16 mouse cellular contexts compared by ENCODE assay signal in the genomic region with DNA sequence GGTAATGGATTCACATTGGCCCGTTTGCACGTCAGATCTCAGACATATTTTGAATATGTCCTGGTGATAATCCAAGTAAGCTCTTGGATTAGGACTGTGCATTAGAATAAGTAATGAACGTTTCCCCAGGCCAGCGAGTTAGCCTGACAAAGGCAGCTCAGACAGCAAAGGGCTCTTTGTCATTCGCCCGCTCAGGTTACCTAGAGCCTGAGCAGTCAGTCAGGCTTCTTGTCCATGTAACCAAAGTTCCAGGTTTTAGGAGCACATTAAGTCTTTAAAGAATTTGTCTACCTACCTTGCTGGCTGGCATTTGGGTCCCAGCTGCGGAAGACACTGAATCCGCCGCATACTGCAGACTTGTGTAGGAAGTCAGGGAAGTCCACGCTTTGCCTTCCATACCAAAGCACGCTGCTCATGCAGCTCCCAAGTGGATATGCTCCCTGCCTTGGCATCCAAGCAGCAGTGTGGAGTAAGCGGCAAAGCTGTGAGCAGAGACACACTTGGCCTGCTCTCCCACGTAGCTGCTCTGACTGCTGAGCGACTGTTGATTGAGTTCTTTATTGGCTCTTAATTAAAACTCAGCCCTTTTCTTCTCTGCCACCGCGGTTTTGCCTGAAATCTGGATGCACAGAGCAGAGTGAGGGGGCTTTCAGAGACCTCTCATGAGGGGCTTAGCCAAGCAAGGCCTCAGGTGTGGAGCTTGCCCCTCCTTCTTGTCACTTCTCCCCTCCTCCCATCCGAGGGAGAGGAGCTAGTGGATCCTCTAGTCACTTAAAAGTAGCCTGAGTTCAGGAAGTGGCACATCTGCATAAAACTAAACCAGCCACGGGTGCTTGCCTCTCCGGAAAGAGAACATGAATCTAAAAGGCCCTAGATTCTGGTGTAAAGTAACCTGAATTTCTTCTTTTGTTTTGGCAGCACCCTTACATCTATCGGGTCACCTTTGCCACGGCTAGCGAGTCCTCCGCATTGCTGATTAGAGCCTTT. TPM values are rescaled to one million over a fixed set of nuclear protein-coding genes. Genes with fewer than 3 reads are reported as not detected.
DNase-seq lines count a peak whose midpoint lies in the region; ATAC-seq and TF ChIP-seq lines count a peak whose summit lies in the region.
"Had no signal": no experiment of that assay in that cellular context is flagged by ENCODE, and none has a peak within 500 bp of the region (broad histone marks: within the 10 kb centered on the region; RNA-seq: fewer than 3 reads in every experiment).

No protein-coding gene starts in this region.

- 27% methylated on average over 23 of the region's 23 CpGs for WGBS in forebrain, embryonic 12.5 days
- WGBS in midbrain, postnatal 0 days: 37% methylated on average over 23 of the region's 23 CpGs

- no peak for DNase-seq in CH12.LX (ENCODE audit: extremely low read depth)
- DNase-seq in midbrain, postnatal 0 days (ENCODE audit: low spot score): peak; percentile 14
- DNase-seq in heart, adult 8-10 months (ENCODE audit: low spot score): no peak
- no peak for DNase-seq in c-Kit-positive CD71-positive TER-119-positive erythroid progenitor cells, embryonic 14.5 days (ENCODE audit: low spot score)
- no peak for DNase-seq in cerebellum, adult 9-11 months
- DNase-seq: adrenal gland, postnatal 10 days; cerebellum, adult 11 months had no signal

- H3K9me3 ChIP-seq in CH12.LX (replicated peaks; ENCODE audit: low read length): no peaks in the 10 kb centered on the region
- no peaks in the 10 kb centered on the region for H3K9me3 ChIP-seq in E14TG2a.4 (ENCODE audit: low read length)
- no peaks in the 10 kb centered on the region for H3K9me3 ChIP-seq in forebrain, embryonic 12.5 days
- no peaks in the 10 kb centered on the region for H3K9me3 ChIP-seq in midbrain, postnatal 0 days (ENCODE audit: low read length)
- H3K9me3 ChIP-seq: embryonic facial prominence, embryonic 13.5 days; heart, embryonic 15.5 days; intestine, embryonic 15.5 days; limb, embryonic 13.5 days; lung, embryonic 15.5 days; midbrain, embryonic 12.5 days had no signal

- no peaks in the 10 kb centered on the region for H3K27me3 ChIP-seq in CH12.LX (replicated peaks)
- no peaks in the 10 kb centered on the region for H3K27me3 ChIP-seq in E14TG2a.4 (ENCODE audit: insufficient read depth, low read length)
- no peaks in the 10 kb centered on the region for H3K27me3 ChIP-seq in forebrain, embryonic 12.5 days
- no peaks in the 10 kb centered on the region for H3K27me3 ChIP-seq in midbrain, postnatal 0 days (ENCODE audit: insufficient read depth, low read length)
- H3K27me3 ChIP-seq: embryonic facial prominence, embryonic 13.5 days; heart, embryonic 15.5 days; intestine, embryonic 15.5 days; limb, embryonic 13.5 days; lung, embryonic 15.5 days; midbrain, embryonic 12.5 days had no signal

- no peak for TF ChIP-seq POLR2A in CH12.LX (IDR thresholded peaks at IDR 0.05; ENCODE audit: low read depth, low read length)

- in situ Hi-C loops in CH12.LX (cut with MboI; ENCODE audit: low pct_ligation_motif_present, low pct_unique_long_range_greater_than_20kb, low sequenced_read_pairs): no loop called here

- no peak for TF ChIP-seq RAD21 in CH12.LX (IDR thresholded peaks at IDR 0.05; ENCODE audit: low read depth, low read length)

- H3K4me1 ChIP-seq in CH12.LX (ENCODE audit: control insufficient read depth in 1 of 2, insufficient read depth in 2 of 2) (peaks cover 2 to 55% of the 10 kb centered on the region in 2 experiments; a peak in 2 of 4 replicates), E14TG2a.4 (replicated peaks; ENCODE audit: low read depth, low read length) (peaks cover 55% of the 10 kb centered on the region)
- H3K4me1 ChIP-seq in forebrain, embryonic 12.5 days: peaks cover 12% of the 10 kb centered on the region
- H3K4me1 ChIP-seq in midbrain, postnatal 0 days (ENCODE audit: insufficient read depth, low read length): no peaks in the 10 kb centered on the region
- H3K4me1 ChIP-seq: intestine, embryonic 15.5 days; lung, embryonic 15.5 days had no signal

- H3K9ac ChIP-seq in CH12.LX (ENCODE audit: insufficient read depth, low read depth): no peak overlapping the region
- no peak overlapping the region for H3K9ac ChIP-seq in forebrain, embryonic 12.5 days
- no peak overlapping the region; the same call in 1 of the 2 replicates for H3K9ac ChIP-seq in midbrain, postnatal 0 days (replicated peaks; ENCODE audit: low read length, poor library complexity, severe bottlenecking)
- H3K9ac ChIP-seq: embryonic facial prominence, embryonic 13.5 days; heart, embryonic 15.5 days; intestine, embryonic 15.5 days; limb, embryonic 13.5 days; lung, embryonic 15.5 days; midbrain, embryonic 12.5 days had no signal

- no peak for TF ChIP-seq EP300 in CH12.LX (IDR thresholded peaks at IDR 0.05; ENCODE audit: low read length)

- H3K4me3 ChIP-seq in CH12.LX (replicated peaks in 1 of 3; ENCODE audit: low read depth in 2 of 3, low read length in 2 of 3, poor library complexity in 1 of 3): peak overlapping the region in 1 of 3 experiments; percentile 1
- H3K4me3 ChIP-seq in E14TG2a.4 (replicated peaks; ENCODE audit: low read length): peak overlapping the region; percentile 72
- no peak overlapping the region for H3K4me3 ChIP-seq in forebrain, embryonic 12.5 days (replicated peaks)
- H3K4me3 ChIP-seq in midbrain, postnatal 0 days (ENCODE audit: low read depth, low read length): no peak overlapping the region
- H3K4me3 ChIP-seq: embryonic facial prominence, embryonic 13.5 days; heart, embryonic 15.5 days; intestine, embryonic 15.5 days; layer of hippocampus, adult 2 months; limb, embryonic 13.5 days; lung, embryonic 15.5 days; midbrain, embryonic 12.5 days had no signal

- ATAC-seq in forebrain, embryonic 12.5 days (ENCODE audit: low FRiP score): no peak; the same call in 1 of the 2 replicates
- no peak for ATAC-seq in midbrain, postnatal 0 days (ENCODE audit: low FRiP score)
- ATAC-seq: intestine, embryonic 15.5 days had no signal

- no peaks in the 10 kb centered on the region; the same call in 1 of the 2 replicates for H3K79me2 ChIP-seq in CH12.LX (replicated peaks; ENCODE audit: control insufficient read depth, extremely low read depth, insufficient read depth, poor library complexity, severe bottlenecking)

- no peak overlapping the region for H3K4me2 ChIP-seq in CH12.LX (ENCODE audit: insufficient read depth, low read depth, poor library complexity, severe bottlenecking)
- H3K4me2 ChIP-seq in forebrain, embryonic 12.5 days: no peak overlapping the region
- H3K4me2 ChIP-seq in midbrain, postnatal 0 days (ENCODE audit: low read depth, low read length, poor library complexity, severe bottlenecking): no peak overlapping the region
- H3K4me2 ChIP-seq: embryonic facial prominence, embryonic 13.5 days; heart, embryonic 15.5 days; intestine, embryonic 15.5 days; limb, embryonic 13.5 days; lung, embryonic 15.5 days; midbrain, embryonic 12.5 days had no signal

- TF ChIP-seq CTCF in CH12.LX (conservative IDR thresholded peaks at IDR 0.05 in 1 of 2, IDR thresholded peaks at IDR 0.05 in 1 of 2; ENCODE audit: low read depth in 2 of 2, low read length in 2 of 2) (no peak), E14TG2a.4 (conservative IDR thresholded peaks at IDR 0.05; ENCODE audit: low read length) (no peak)
- TF ChIP-seq CTCF in midbrain, postnatal 0 days (IDR thresholded peaks at IDR 0.05): no peak

- H3K27ac ChIP-seq in CH12.LX (ENCODE audit: insufficient read depth, low read depth): 0 out of 2 replicates have a peak overlapping the region, but pooled peaks have one; percentile 17
- H3K27ac ChIP-seq in forebrain, embryonic 12.5 days: peak overlapping the region; percentile 38; the same call in 1 of the 2 replicates
- no peak overlapping the region for H3K27ac ChIP-seq in midbrain, postnatal 0 days (ENCODE audit: low read depth, low read length)
- H3K27ac ChIP-seq: embryonic facial prominence, embryonic 13.5 days; heart, embryonic 15.5 days; intestine, embryonic 15.5 days; layer of hippocampus, adult 2 months; limb, embryonic 13.5 days; lung, embryonic 15.5 days; midbrain, embryonic 12.5 days had no signal

- H3K36me3 ChIP-seq in CH12.LX (replicated peaks in 1 of 2; ENCODE audit: control insufficient read depth in 1 of 2, insufficient read depth in 1 of 2, low read length in 1 of 2) (peaks cover 49 to 91% of the 10 kb centered on the region in 2 experiments), E14TG2a.4 (ENCODE audit: insufficient read depth, low read length) (peaks cover 32% of the 10 kb centered on the region)
- H3K36me3 ChIP-seq in forebrain, embryonic 12.5 days (replicated peaks): peaks cover 24% of the 10 kb centered on the region
- H3K36me3 ChIP-seq in midbrain, postnatal 0 days (ENCODE audit: insufficient read depth, low read length): peaks cover 52% of the 10 kb centered on the region
- H3K36me3 ChIP-seq: intestine, embryonic 15.5 days had no signal

- dilution Hi-C loops in CH12.LX (cut with MboI; ENCODE audit: extremely low pct_ligation_motif_present, extremely low pct_unique_long_range_greater_than_20kb, low sequenced_read_pairs): no loop called here

TF ChIP-seq in CH12.LX, 34 proteins besides CTCF, POLR2A, EP300 and RAD21 (continues in another document):
- TF ChIP-seq NELFE (IDR thresholded peaks at IDR 0.05; ENCODE audit: low read depth, low read length): no peak

RNA-seq across cellular contexts. Expression of a gene that starts 32.8 kb away (rescaled TPM):
- total RNA-seq in CH12.LX (2012; rRNA removed): 100 and 108 TPM in 2 replicates
- total RNA-seq in CH12.LX (2014; rRNA removed): 205 and 223 TPM in 2 replicates
- 122 and 132 TPM in 2 replicates for polyA plus RNA-seq in CH12.LX (2012; ENCODE audit: insufficient read length, low read depth)
- polyA plus RNA-seq in forebrain, embryonic 12.5 days (2016; fragmentation: Nextera tagmentation; extraction: Ambion mirVana): 199 and 211 TPM in 2 replicates
- total RNA-seq in midbrain, postnatal 0 days (2014; rRNA removed): 153 and 192 TPM in 2 replicates
- polyA plus RNA-seq in midbrain, postnatal 0 days (2015; fragmentation: Nextera tagmentation; extraction: Ambion mirVana): 256 and 264 TPM in 2 replicates
- total RNA-seq in heart, adult 8-10 months (2022): 100 to 1,000 TPM; 726 to 851 (median 790) TPM

RNA-seq across cellular contexts. Expression of a gene that starts 42.0 kb away (rescaled TPM):
- total RNA-seq in CH12.LX (2012; rRNA removed) (11.7 and 13.1 TPM in 2 replicates), CH12.LX (2014; rRNA removed) (28.9 and 29.4 TPM in 2 replicates)
- 47.2 and 55.7 TPM in 2 replicates for polyA plus RNA-seq in CH12.LX (2012; ENCODE audit: insufficient read length, low read depth)
- polyA plus RNA-seq in forebrain, embryonic 12.5 days (2016; fragmentation: Nextera tagmentation; extraction: Ambion mirVana): 30.3 and 34.5 TPM in 2 replicates
- 37.3 and 55.5 TPM in 2 replicates for total RNA-seq in midbrain, postnatal 0 days (2014; rRNA removed)
- 54.3 and 58.3 TPM in 2 replicates for polyA plus RNA-seq in midbrain, postnatal 0 days (2015; fragmentation: Nextera tagmentation; extraction: Ambion mirVana)
- 10 to 100 TPM; 21.5 to 25.4 (median 24.6) TPM for total RNA-seq in heart, adult 8-10 months (2022)

RNA-seq across cellular contexts. Expression of a gene that starts 59.9 kb away (rescaled TPM):
- total RNA-seq in CH12.LX (2012; rRNA removed): 32.4 and 46.9 TPM in 2 replicates
- total RNA-seq in CH12.LX (2014; rRNA removed): 132 and 140 TPM in 2 replicates
- polyA plus RNA-seq in CH12.LX (2012; ENCODE audit: insufficient read length, low read depth): 101 and 121 TPM in 2 replicates
- polyA plus RNA-seq in forebrain, embryonic 12.5 days (2016; fragmentation: Nextera tagmentation; extraction: Ambion mirVana): 53.3 and 53.6 TPM in 2 replicates
- total RNA-seq in midbrain, postnatal 0 days (2014; rRNA removed): 20.6 and 31.1 TPM in 2 replicates
- polyA plus RNA-seq in midbrain, postnatal 0 days (2015; fragmentation: Nextera tagmentation; extraction: Ambion mirVana): 35.5 and 39.6 TPM in 2 replicates
- 10 to 100 TPM; 26.2 to 33.3 (median 28.2) TPM for total RNA-seq in heart, adult 8-10 months (2022)
